Mouse (Mus musculus) kidney, embryonic 15.5 days (tissue): Measurements from ENCODE around the gene Samhd1. TPM values are rescaled to one million over a fixed set of nuclear protein-coding genes. Genes with fewer than 3 reads are reported as not detected.

Source experiments
- ATAC-seq: fragments of 200-750 bp; cut with Nextera tagmentation; replicated peaks from 2 replicates; pipeline ENCODE4 v1.8.0; 2017; ENCODE audit warnings: moderate TSS enrichment; ENCODE audit not compliant: low FRiP score
- H3K27ac ChIP-seq: fragments of 300-500 bp; sonication (generic); 2 replicates; pipeline ENCODE4 v1.5.1; 2015; ENCODE audit warnings: mild to moderate bottlenecking, inconsistent platforms
- H3K27me3 ChIP-seq: fragments of 300-500 bp; sonication (generic); 2 replicates; pipeline ENCODE4 v1.6.1; 2015; ENCODE audit warnings: inconsistent platforms
- H3K36me3 ChIP-seq: fragments of 300-500 bp; sonication (generic); 2 replicates; pipeline ENCODE4 v1.6.1; 2015; ENCODE audit warnings: inconsistent platforms
- H3K4me1 ChIP-seq: fragments of 300-500 bp; sonication (generic); 2 replicates; pipeline ENCODE4 v1.6.1; 2015; ENCODE audit warnings: inconsistent platforms
- H3K4me2 ChIP-seq: fragments of 300-500 bp; sonication (generic); 2 replicates; pipeline ENCODE4 v1.6.1; 2015; ENCODE audit warnings: moderate library complexity, mild to moderate bottlenecking, inconsistent platforms
- H3K4me3 ChIP-seq: fragments of 300-500 bp; sonication (generic); replicated peaks from 2 replicates; pipeline ENCODE4 v1.5.1; 2015; ENCODE audit warnings: mild to moderate bottlenecking, inconsistent platforms
- H3K9ac ChIP-seq: fragments of 300-500 bp; sonication (generic); 2 replicates; pipeline ENCODE4 v1.6.1; 2015; ENCODE audit warnings: mild to moderate bottlenecking, inconsistent platforms
- H3K9me3 ChIP-seq: fragments of 300-500 bp; sonication (generic); replicated peaks from 2 replicates; pipeline ENCODE4 v1.6.1; 2016; ENCODE audit warnings: inconsistent platforms
- WGBS: fragments of 180-500 bp; shearing (Covaris S2); methylation state at CpG from one replicate; pipeline ENCODE4 v1.1.7; 2015; ENCODE audit warnings: mixed read lengths; 5-methylcytosine and 5-hydroxymethylcytosine counted together
- polyA plus RNA-seq: library from polyadenylated mRNA; unstranded; fragments of >200 nt; fragmentation: Nextera tagmentation; extraction: Ambion mirVana; gene quantifications from 2 replicates; pipeline ENCODE4 v1.2.1, GENCODE M21; 2015

Samhd1 gene
- polyA plus RNA-seq, 1 experiment from 2014 or later, result 27.2 TPM

- Histone ChIP-seq H3K27me3 (no peaks in the 10 kb centered on the region), H3K36me3 (peaks cover 75% of the 10 kb centered on the region), H3K4me3 (no peak overlapping the region), H3K4me2 (no peak overlapping the region), H3K4me1 (peaks cover 50% of the 10 kb centered on the region), H3K9me3 (no peaks in the 10 kb centered on the region), H3K9ac (no peak overlapping the region), H3K27ac (peak overlapping the region; percentile 60)
- no peak for ATAC-seq
- 66% methylated on average over 5 of the region's 5 CpGs for WGBS
Observed at GRCm38 (mm10) chr2:157054816-157055215, 80.2 kb downstream of the Samhd1 start.

GRCm38 (mm10) chr2:157054297-157054696 lies 80.8 kb downstream of the Samhd1 start:
- 72% methylated on average over 8 of the region's 8 CpGs for WGBS
- H3K9ac ChIP-seq, result no peak overlapping the region
- H3K4me2 ChIP-seq, result no peak overlapping the region
- H3K27ac ChIP-seq, result peak overlapping the region; percentile 60; the same call in 1 of the 2 replicates
- no peak overlapping the region for H3K4me3 ChIP-seq
- H3K9me3 ChIP-seq, result no peaks in the 10 kb centered on the region
- H3K4me1 ChIP-seq, result peaks cover 46% of the 10 kb centered on the region
- H3K36me3 ChIP-seq, result peaks cover 75% of the 10 kb centered on the region
- ATAC-seq, result no peak
- no peaks in the 10 kb centered on the region for H3K27me3 ChIP-seq

- H3K9ac ChIP-seq, result no peak overlapping the region
- no peak overlapping the region for H3K27ac ChIP-seq
- no peak for ATAC-seq
- no peaks in the 10 kb centered on the region for H3K27me3 ChIP-seq
- no peak overlapping the region for H3K4me2 ChIP-seq
- no peak overlapping the region for H3K4me3 ChIP-seq
- peaks cover 77% of the 10 kb centered on the region for H3K36me3 ChIP-seq
- 78% methylated on average over 4 of the region's 4 CpGs for WGBS
- H3K9me3 ChIP-seq, result no peaks in the 10 kb centered on the region
- peaks cover 41% of the 10 kb centered on the region for H3K4me1 ChIP-seq
Observed at GRCm38 (mm10) chr2:157053787-157054186, 81.3 kb downstream of the Samhd1 start.

- peaks cover 82% of the 10 kb centered on the region for H3K36me3 ChIP-seq
- no peak for ATAC-seq
- H3K9me3 ChIP-seq, result no peaks in the 10 kb centered on the region
- no peak overlapping the region for H3K9ac ChIP-seq
- no peak overlapping the region for H3K27ac ChIP-seq
- no peak overlapping the region for H3K4me2 ChIP-seq
- 93% methylated on average over 5 of the region's 5 CpGs for WGBS
- H3K27me3 ChIP-seq, result no peaks in the 10 kb centered on the region
- H3K4me1 ChIP-seq, result peaks cover 34% of the 10 kb centered on the region
- H3K4me3 ChIP-seq, result no peak overlapping the region
Observed at GRCm38 (mm10) chr2:157053124-157053523, 81.9 kb downstream of the Samhd1 start.

- Histone ChIP-seq H3K4me2 (no peak overlapping the region), H3K4me3 (no peak overlapping the region), H3K27ac (peak overlapping the region; percentile 29), H3K27me3 (no peaks in the 10 kb centered on the region), H3K9me3 (no peaks in the 10 kb centered on the region), H3K9ac (no peak overlapping the region), H3K4me1 (peaks cover 27% of the 10 kb centered on the region), H3K36me3 (peaks cover 82% of the 10 kb centered on the region)
- 0 out of 2 replicates have a peak, but pooled peaks have one; percentile 30 for ATAC-seq
- WGBS, result 48% methylated on average over 8 of the region's 8 CpGs
Observed at GRCm38 (mm10) chr2:157052448-157052847, 82.6 kb downstream of the Samhd1 start.

GRCm38 (mm10) chr2:157049831-157050243 lies 85.2 kb downstream of the Samhd1 start:
- Histone ChIP-seq H3K27ac (no peak overlapping the region), H3K27me3 (no peaks in the 10 kb centered on the region), H3K9ac (no peak overlapping the region), H3K4me1 (peaks cover 20% of the 10 kb centered on the region), H3K4me2 (no peak overlapping the region), H3K9me3 (no peaks in the 10 kb centered on the region), H3K36me3 (peaks cover 94% of the 10 kb centered on the region), H3K4me3 (no peak overlapping the region)
- WGBS, result 79% methylated on average over 8 of the region's 8 CpGs
- ATAC-seq, result no peak

- H3K27ac ChIP-seq, result no peak overlapping the region
- H3K9me3 ChIP-seq, result no peaks in the 10 kb centered on the region
- WGBS, result 89% methylated on average over 13 of the region's 13 CpGs
- H3K27me3 ChIP-seq, result no peaks in the 10 kb centered on the region
- no peak overlapping the region for H3K4me2 ChIP-seq
- ATAC-seq, result no peak
- H3K4me1 ChIP-seq, result peaks cover 13% of the 10 kb centered on the region
- H3K4me3 ChIP-seq, result no peak overlapping the region
- no peak overlapping the region for H3K9ac ChIP-seq
- peaks cover 97% of the 10 kb centered on the region for H3K36me3 ChIP-seq
Observed at GRCm38 (mm10) chr2:157048395-157049181, 86.5 kb downstream of the Samhd1 start.

Other genes with a start within 250 kb of the Samhd1 start
- 0.22 and 0.30 TPM in 2 replicates for gene Sla2, start 248.1 kb downstream of the Samhd1 start, polyA plus RNA-seq
- 46.9 and 49.8 TPM in 2 replicates for gene Ndrg3, start 143.2 kb downstream of the Samhd1 start, polyA plus RNA-seq
- 37.6 and 39.6 TPM in 2 replicates for gene Dsn1, start 128.1 kb downstream of the Samhd1 start, polyA plus RNA-seq
- 3.5 and 4.2 TPM in 2 replicates for gene Soga1, start 56.0 kb downstream of the Samhd1 start, polyA plus RNA-seq
- 0.27 TPM in 1 of 2 replicates, not detected in the other for gene Tldc2, start 48.2 kb downstream of the Samhd1 start, polyA plus RNA-seq
- gene Rbl1, start 69.3 kb upstream of the Samhd1 start, polyA plus RNA-seq, result 26.8 and 26.9 TPM in 2 replicates
- gene Rpn2, start 143.8 kb upstream of the Samhd1 start, polyA plus RNA-seq, result 311 and 322 TPM in 2 replicates
- 0.47 and 0.59 TPM in 2 replicates for gene Mroh8, start 144.3 kb upstream of the Samhd1 start, polyA plus RNA-seq
- 0.35 TPM in 1 of 2 replicates, not detected in the other for gene Ghrh, start 212.2 kb upstream of the Samhd1 start, polyA plus RNA-seq
- gene Manbal, start 232.3 kb upstream of the Samhd1 start, polyA plus RNA-seq, result 71.7 and 81.2 TPM in 2 replicates